ENCODE assay signal across 19 mouse cellular contexts in the genomic region with DNA sequence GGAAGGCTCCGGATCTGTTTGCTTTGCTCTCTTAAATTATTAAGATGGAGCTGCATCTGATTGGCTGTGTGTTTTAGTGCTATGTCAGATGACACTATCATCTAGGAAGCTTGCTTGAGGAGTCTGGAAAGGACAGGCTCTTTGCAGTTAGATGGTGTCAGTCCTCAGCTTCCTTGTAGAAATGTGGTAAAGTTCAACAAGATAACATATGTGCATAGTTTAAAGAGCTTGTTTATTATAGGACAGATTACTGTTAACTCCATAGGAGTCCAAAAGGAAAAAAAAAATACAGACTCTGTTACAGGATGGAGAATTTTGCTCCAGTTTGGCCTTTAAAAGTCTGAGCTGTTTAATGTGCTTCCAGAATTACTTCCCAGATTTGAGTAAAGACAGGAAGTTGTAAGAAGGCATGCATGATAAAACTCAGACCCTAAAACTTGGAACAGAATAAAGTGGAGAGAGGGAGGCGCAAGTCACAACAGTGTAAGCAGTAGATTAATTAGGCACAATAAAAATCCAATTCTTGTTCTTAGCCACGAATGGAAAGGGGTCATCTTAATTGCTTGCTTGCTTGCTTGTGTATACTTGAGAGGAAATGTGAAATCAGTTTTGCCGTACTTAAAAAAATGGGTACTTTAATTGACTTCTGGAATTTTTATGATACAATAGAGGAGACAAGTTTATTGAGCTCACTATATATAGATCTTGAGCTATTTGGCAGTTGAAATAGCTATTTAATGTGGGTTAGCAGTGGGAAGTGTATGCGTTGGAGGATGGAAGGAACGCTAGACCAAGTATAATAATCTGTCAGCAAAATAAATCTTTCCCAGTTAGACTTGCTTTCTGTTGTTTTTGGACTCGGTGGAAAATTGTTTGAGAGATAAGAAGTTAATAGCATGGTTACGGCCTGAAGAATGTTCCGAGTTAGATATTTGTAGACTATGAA. TPM values are rescaled to one million over a fixed set of nuclear protein-coding genes. Genes with fewer than 3 reads are reported as not detected.
A peak's percentile ranks its signal among the peaks of the same experiment; 100 is the strongest.
DNase-seq lines count a peak whose midpoint lies in the region; ATAC-seq and TF ChIP-seq lines count a peak whose summit lies in the region.
"Had no signal": no experiment of that assay in that cellular context is flagged by ENCODE, and none has a peak within 500 bp of the region (broad histone marks: within the 10 kb centered on the region; RNA-seq: fewer than 3 reads in every experiment).

No protein-coding gene starts in this region.

- WGBS in kidney, adult 2 months: 46% methylated on average over 9 of the region's 9 CpGs
- WGBS in lung, embryonic 14.5 days: 37% methylated on average over 9 of the region's 9 CpGs
- 52% methylated on average over 9 of the region's 9 CpGs for WGBS in lung, adult 2 months
- WGBS in intestine, embryonic 16.5 days: 31% methylated on average over 9 of the region's 9 CpGs
- 44% methylated on average over 9 of the region's 9 CpGs for WGBS in stomach, embryonic 16.5 days

- H3K27ac ChIP-seq in kidney, adult 2 months (ENCODE audit: insufficient read depth, low read depth, low read length): peak overlapping the region; percentile 77
- H3K27ac ChIP-seq in lung, embryonic 14.5 days (ENCODE audit: low read depth): peak overlapping the region; percentile 38; the same call in 1 of the 2 replicates
- H3K27ac ChIP-seq in intestine, embryonic 16.5 days (ENCODE audit: low read length): no peak overlapping the region
- H3K27ac ChIP-seq in stomach, embryonic 16.5 days (ENCODE audit: low read length): peak overlapping the region; percentile 43; the same call in 1 of the 2 replicates
- H3K27ac ChIP-seq: hindbrain, embryonic 12.5 days had no signal

- no peaks in the 10 kb centered on the region for H3K27me3 ChIP-seq in kidney, adult 2 months (replicated peaks; ENCODE audit: control insufficient read depth, insufficient read depth, low read length)
- no peaks in the 10 kb centered on the region for H3K27me3 ChIP-seq in lung, embryonic 14.5 days (ENCODE audit: insufficient read depth, low read length)
- no peaks in the 10 kb centered on the region for H3K27me3 ChIP-seq in intestine, embryonic 16.5 days (replicated peaks; ENCODE audit: control insufficient read depth, insufficient read depth, low read length)
- no peaks in the 10 kb centered on the region for H3K27me3 ChIP-seq in stomach, embryonic 16.5 days (ENCODE audit: control insufficient read depth, insufficient read depth, low read length)
- H3K27me3 ChIP-seq: hindbrain, embryonic 12.5 days; megakaryocyte, embryonic 14.5 days had no signal

- H3K4me2 ChIP-seq in lung, embryonic 14.5 days: no peak overlapping the region
- H3K4me2 ChIP-seq in intestine, embryonic 16.5 days (ENCODE audit: low read depth, low read length): no peak overlapping the region
- no peak overlapping the region for H3K4me2 ChIP-seq in stomach, embryonic 16.5 days (ENCODE audit: low read depth, low read length)
- H3K4me2 ChIP-seq: hindbrain, embryonic 12.5 days had no signal

- no peak overlapping the region for H3K4me3 ChIP-seq in kidney, adult 2 months (ENCODE audit: insufficient read depth, low read depth, low read length)
- H3K4me3 ChIP-seq in lung, embryonic 14.5 days (ENCODE audit: low read depth, low read length): no peak overlapping the region
- no peak overlapping the region for H3K4me3 ChIP-seq in lung, adult 2 months (replicated peaks; ENCODE audit: extremely low read depth, low read depth, low read length)
- no peak overlapping the region for H3K4me3 ChIP-seq in intestine, embryonic 16.5 days (ENCODE audit: low read length)
- no peak overlapping the region for H3K4me3 ChIP-seq in stomach, embryonic 16.5 days (replicated peaks; ENCODE audit: low read length)
- H3K4me3 ChIP-seq: hindbrain, embryonic 12.5 days; megakaryocyte, embryonic 14.5 days had no signal

- no peak for TF ChIP-seq CTCF in kidney, adult 2 months (conservative IDR thresholded peaks at IDR 0.05; ENCODE audit: insufficient read depth, insufficient read length, low read depth, low read length)
- TF ChIP-seq CTCF in lung, embryonic 14.5 days (IDR thresholded peaks at IDR 0.05; ENCODE audit: low read depth): no peak
- TF ChIP-seq CTCF in lung, adult 2 months (IDR thresholded peaks at IDR 0.05; ENCODE audit: insufficient read depth, low read length): no peak

- peaks cover 13% of the 10 kb centered on the region; the same call in 1 of the 2 replicates for H3K4me1 ChIP-seq in kidney, adult 2 months (ENCODE audit: control insufficient read depth, insufficient read depth, low read length)
- no peaks in the 10 kb centered on the region for H3K4me1 ChIP-seq in lung, embryonic 14.5 days (ENCODE audit: insufficient read depth)
- peaks cover 5% of the 10 kb centered on the region; the same call in 1 of the 2 replicates for H3K4me1 ChIP-seq in lung, adult 2 months (ENCODE audit: control insufficient read depth, insufficient read depth, low read length)
- H3K4me1 ChIP-seq in intestine, embryonic 16.5 days (ENCODE audit: control insufficient read depth, insufficient read depth, low read length): peaks cover 10% of the 10 kb centered on the region; the same call in 1 of the 2 replicates
- H3K4me1 ChIP-seq in stomach, embryonic 16.5 days (ENCODE audit: control insufficient read depth, insufficient read depth, low read length): peaks cover 5% of the 10 kb centered on the region
- H3K4me1 ChIP-seq: hindbrain, embryonic 12.5 days; megakaryocyte, embryonic 14.5 days had no signal

- no peaks in the 10 kb centered on the region for H3K9me3 ChIP-seq in lung, embryonic 14.5 days (ENCODE audit: low read depth, low read length)
- H3K9me3 ChIP-seq in intestine, embryonic 16.5 days (ENCODE audit: control insufficient read depth, low read length): no peaks in the 10 kb centered on the region; the same call in 1 of the 2 replicates
- H3K9me3 ChIP-seq in stomach, embryonic 16.5 days (replicated peaks; ENCODE audit: control insufficient read depth, low read length): no peaks in the 10 kb centered on the region
- H3K9me3 ChIP-seq: G1E; hindbrain, embryonic 12.5 days; megakaryocyte, embryonic 14.5 days had no signal

- DNase-seq in kidney, adult 2 months: peak; percentile 52
- DNase-seq in kidney, adult 18-20 months: no peak
- DNase-seq in lung, embryonic 14.5 days: peak; percentile 65
- no peak for DNase-seq in lung, adult 2 months
- no peak for DNase-seq in adrenal gland, postnatal 36 days
- DNase-seq: adrenal gland, postnatal 14 days; cerebellum, postnatal 10 days; forebrain, postnatal 0 days; gastrocnemius, postnatal 10 days; layer of hippocampus, postnatal 36 days; left cerebral cortex, postnatal 4 days; right cerebral cortex, postnatal 14 days had no signal

- peak; percentile 72 for ATAC-seq in lung, embryonic 14.5 days (ENCODE audit: insufficient read depth)
- peak; percentile 80 for ATAC-seq in intestine, embryonic 16.5 days
- peak; percentile 56 for ATAC-seq in stomach, embryonic 16.5 days (ENCODE audit: insufficient read depth, low FRiP score)
- ATAC-seq: forebrain, postnatal 0 days; lung, postnatal 0 days; midbrain, embryonic 16.5 days had no signal

- H3K36me3 ChIP-seq in kidney, adult 2 months (ENCODE audit: control insufficient read depth, insufficient read depth, low read length): peaks cover 2% of the 10 kb centered on the region; the same call in 1 of the 2 replicates
- H3K36me3 ChIP-seq in lung, embryonic 14.5 days (ENCODE audit: insufficient read depth): no peaks in the 10 kb centered on the region
- no peaks in the 10 kb centered on the region for H3K36me3 ChIP-seq in intestine, embryonic 16.5 days (ENCODE audit: control insufficient read depth, insufficient read depth, low read length)
- H3K36me3 ChIP-seq in stomach, embryonic 16.5 days (ENCODE audit: control insufficient read depth, insufficient read depth, low read length): no peaks in the 10 kb centered on the region

- TF ChIP-seq POLR2A in kidney, adult 2 months (IDR thresholded peaks at IDR 0.05; ENCODE audit: low read depth, low read length): no peak
- no peak for TF ChIP-seq POLR2A in lung, adult 2 months (IDR thresholded peaks at IDR 0.05; ENCODE audit: borderline replicate concordance, extremely low read depth, low read depth, low read length)

- H3K9ac ChIP-seq in lung, embryonic 14.5 days: no peak overlapping the region
- H3K9ac ChIP-seq in intestine, embryonic 16.5 days (ENCODE audit: low read depth, low read length): no peak overlapping the region
- no peak overlapping the region for H3K9ac ChIP-seq in stomach, embryonic 16.5 days (ENCODE audit: low read length)
- H3K9ac ChIP-seq: forebrain, postnatal 0 days; hindbrain, embryonic 12.5 days had no signal

RNA-seq across cellular contexts. Expression of a gene that starts 18.5 kb away (rescaled TPM):
- 17.9 and 19.0 TPM in 2 replicates for polyA plus RNA-seq in kidney, adult 2 months (2012; rRNA removed)
- polyA plus RNA-seq in lung, embryonic 14.5 days (2014; fragmentation: Nextera tagmentation; extraction: Ambion mirVana): 25.5 and 27.4 TPM in 2 replicates
- polyA plus RNA-seq in lung, adult 2 months (2012; rRNA removed): 12.9 and 23.8 TPM in 2 replicates
- polyA plus RNA-seq in intestine, embryonic 16.5 days (2015; fragmentation: Nextera tagmentation; extraction: Ambion mirVana): 4.5 and 7.6 TPM in 2 replicates
- polyA plus RNA-seq in stomach, embryonic 16.5 days (2015; fragmentation: Nextera tagmentation; extraction: Ambion mirVana): 6.2 and 7.1 TPM in 2 replicates
- total RNA-seq in adrenal gland, postnatal 36 days (2021): 10 to 100 TPM; 10.7 to 13.0 TPM

Comparison
In these comparisons a context has a peak if more than half of its experiments do, and no peak if none do; other contexts are left out.
1. DNase-seq: peak in kidney, adult 2 months (single experiment) and lung, embryonic 14.5 days (single experiment); none in kidney, adult 18-20 months (single experiment), lung, adult 2 months (single experiment) and adrenal gland, postnatal 36 days (0 of 2).
2. Peak in every context shown above with its lines, with median percentiles within 50 percentile points of each other: ATAC-seq.